Mouse (Mus musculus): ENCODE results near the gene Dok5. TPM values are rescaled to one million over a fixed set of nuclear protein-coding genes. Genes with fewer than 3 reads are reported as not detected.

Dok5 gene
- polyA plus RNA-seq, 1 experiment: 0.04 TPM

DNA sequence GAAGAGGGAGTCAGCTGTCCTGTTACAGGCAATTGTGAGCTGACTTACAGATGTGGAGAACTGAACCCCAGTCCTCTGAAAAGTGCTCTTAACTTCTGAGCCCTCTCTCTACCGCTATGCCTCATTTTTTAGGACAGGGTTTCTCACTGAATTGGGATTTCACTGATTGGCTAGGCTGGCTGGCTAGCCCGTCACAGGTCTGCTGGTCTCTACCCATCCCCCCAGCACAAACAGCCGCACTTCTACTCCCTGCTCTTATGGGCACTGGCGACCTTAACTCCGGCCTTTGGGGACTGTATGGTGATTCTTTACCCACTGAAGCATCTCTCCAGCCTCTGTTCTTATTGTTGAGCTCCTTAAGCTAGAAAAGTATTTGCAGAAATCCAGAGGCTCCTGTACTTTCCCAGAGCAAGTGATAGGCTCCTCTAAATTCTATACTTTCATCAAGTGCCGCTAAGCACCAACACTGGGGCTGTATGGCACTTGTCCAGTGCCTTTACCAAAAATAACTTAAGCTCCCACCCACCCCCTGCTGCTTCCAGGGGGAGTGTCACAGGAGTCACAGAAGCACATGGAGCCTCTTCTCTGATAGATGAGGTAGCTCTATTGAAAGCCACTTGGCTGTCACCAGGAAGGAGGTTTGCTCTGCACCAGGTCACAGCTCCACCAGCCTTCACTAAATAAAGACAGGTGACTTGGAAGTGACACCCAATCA, 4.5 kb upstream of the Dok5 start:
- no peak for DNase-seq (ENCODE audit: low read depth in 1 of 2, low spot score in 2 of 2)
- H3K4me3 ChIP-seq (ENCODE audit: extremely low read depth, insufficient read depth, insufficient read length): no peak overlapping the region
- H3K36me3 ChIP-seq (ENCODE audit: control insufficient read depth, insufficient read depth, low read length): no peaks in the 10 kb centered on the region
- H3K27me3 ChIP-seq (ENCODE audit: control insufficient read depth, insufficient read depth, low read length): no peaks in the 10 kb centered on the region
- no peaks in the 10 kb centered on the region for H3K4me1 ChIP-seq (ENCODE audit: control insufficient read depth, insufficient read depth, insufficient read length)
- H3K27ac ChIP-seq (ENCODE audit: insufficient read depth, low read length): no peak overlapping the region
- whole genome bisulfite sequencing: 77% methylated on average over 6 of the region's 6 CpGs
- no peak for TF ChIP-seq CTCF (IDR thresholded peaks at IDR 0.05; ENCODE audit: extremely low read depth, insufficient read depth, insufficient read length, insufficient replicate concordance)
- TF ChIP-seq POLR2A (IDR thresholded peaks at IDR 0.05; ENCODE audit: low read depth, low read length): no peak

DNA sequence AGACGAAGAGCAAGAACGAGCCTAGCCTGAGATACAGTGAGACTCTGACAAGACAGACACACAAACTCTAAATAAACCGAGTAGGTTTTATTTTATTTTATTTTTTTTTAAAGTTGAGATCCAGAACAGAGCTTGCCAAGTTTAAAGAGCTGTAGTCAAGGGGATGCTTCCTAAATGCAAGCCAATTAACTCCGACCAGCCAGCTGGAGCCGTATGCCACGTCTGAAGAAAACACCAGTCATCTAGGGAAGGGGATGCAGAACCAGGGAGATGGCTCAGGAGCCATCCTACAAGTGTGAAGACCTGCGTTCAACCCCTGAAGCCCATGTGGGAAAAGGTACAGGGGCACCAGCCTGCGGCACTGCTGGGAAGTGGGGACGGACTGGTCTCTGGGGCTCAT, 2.7 kb upstream of the Dok5 start:
- no peaks in the 10 kb centered on the region for H3K4me1 ChIP-seq (ENCODE audit: control insufficient read depth, insufficient read depth, insufficient read length)
- no peak overlapping the region for H3K4me3 ChIP-seq (ENCODE audit: extremely low read depth, insufficient read depth, insufficient read length)
- H3K27me3 ChIP-seq (ENCODE audit: control insufficient read depth, insufficient read depth, low read length): no peaks in the 10 kb centered on the region
- TF ChIP-seq POLR2A (IDR thresholded peaks at IDR 0.05; ENCODE audit: low read depth, low read length): no peak
- H3K36me3 ChIP-seq (ENCODE audit: control insufficient read depth, insufficient read depth, low read length): no peaks in the 10 kb centered on the region
- 88% methylated on average over 9 of the region's 9 CpGs for WGBS
- no peak for DNase-seq (ENCODE audit: low read depth in 1 of 2, low spot score in 2 of 2)
- H3K27ac ChIP-seq (ENCODE audit: insufficient read depth, low read length): no peak overlapping the region

DNA sequence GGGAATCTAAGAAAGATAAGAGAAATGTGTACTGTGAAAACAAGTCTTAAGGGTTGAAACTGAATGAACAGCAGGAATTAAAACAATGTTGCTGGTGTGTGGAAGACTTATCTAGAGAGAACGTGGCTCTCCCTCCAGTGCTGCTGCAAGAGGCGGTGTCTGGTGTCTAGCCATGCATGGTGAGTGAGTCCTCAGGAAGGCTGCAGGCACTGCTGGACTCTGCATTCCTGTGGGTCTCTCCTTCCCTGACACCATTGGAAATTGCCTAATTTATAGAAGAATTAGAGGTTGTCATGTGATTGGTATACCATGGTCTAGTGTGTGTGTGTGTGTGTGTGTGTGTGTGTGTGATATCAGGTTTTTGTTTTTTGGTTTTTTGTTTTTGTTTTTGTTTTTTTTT, 1.9 kb upstream of the Dok5 start:
- no peak overlapping the region for H3K4me3 ChIP-seq (ENCODE audit: extremely low read depth, insufficient read depth, insufficient read length)
- no peaks in the 10 kb centered on the region for H3K4me1 ChIP-seq (ENCODE audit: control insufficient read depth, insufficient read depth, insufficient read length)
- no peaks in the 10 kb centered on the region for H3K27me3 ChIP-seq (ENCODE audit: control insufficient read depth, insufficient read depth, low read length)
- WGBS: 78% methylated on average over 2 of the region's 2 CpGs
- H3K36me3 ChIP-seq (ENCODE audit: control insufficient read depth, insufficient read depth, low read length): no peaks in the 10 kb centered on the region
- DNase-seq (ENCODE audit: low read depth in 1 of 2, low spot score in 2 of 2): no peak
- TF ChIP-seq CTCF (IDR thresholded peaks at IDR 0.05; ENCODE audit: extremely low read depth, insufficient read depth, insufficient read length, insufficient replicate concordance) (no peak), POLR2A (IDR thresholded peaks at IDR 0.05; ENCODE audit: low read depth, low read length) (no peak)
- H3K27ac ChIP-seq (ENCODE audit: insufficient read depth, low read length): no peak overlapping the region

DNA sequence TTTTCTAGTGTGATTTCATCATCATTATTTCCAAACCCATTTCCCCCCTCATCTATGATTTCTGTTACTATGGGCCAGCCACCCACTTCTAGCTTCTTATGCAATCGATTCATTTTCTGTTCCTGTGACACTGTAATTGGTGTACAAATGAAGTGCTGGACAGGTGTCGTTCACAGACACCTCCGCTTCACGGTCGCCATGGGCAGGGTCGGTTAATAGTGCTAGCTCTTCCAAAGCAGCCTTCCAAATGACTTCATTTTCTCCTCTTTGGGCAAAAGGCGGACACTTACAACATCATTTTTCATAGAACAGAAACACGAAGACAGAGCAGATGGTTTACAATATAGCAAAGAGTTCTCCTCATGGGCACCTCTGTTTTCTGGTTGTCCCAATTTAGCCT, 1.5 kb upstream of the Dok5 start:
- no peaks in the 10 kb centered on the region for H3K4me1 ChIP-seq (ENCODE audit: control insufficient read depth, insufficient read depth, insufficient read length)
- no peak for DNase-seq (ENCODE audit: low read depth in 1 of 2, low spot score in 2 of 2)
- H3K36me3 ChIP-seq (ENCODE audit: control insufficient read depth, insufficient read depth, low read length): no peaks in the 10 kb centered on the region
- H3K27me3 ChIP-seq (ENCODE audit: control insufficient read depth, insufficient read depth, low read length): no peaks in the 10 kb centered on the region
- H3K27ac ChIP-seq (ENCODE audit: insufficient read depth, low read length): no peak overlapping the region
- no peak overlapping the region for H3K4me3 ChIP-seq (ENCODE audit: extremely low read depth, insufficient read depth, insufficient read length)
- no peak for TF ChIP-seq CTCF (IDR thresholded peaks at IDR 0.05; ENCODE audit: extremely low read depth, insufficient read depth, insufficient read length, insufficient replicate concordance)
- no peak for TF ChIP-seq POLR2A (IDR thresholded peaks at IDR 0.05; ENCODE audit: low read depth, low read length)
- WGBS: 86% methylated on average over 8 of the region's 8 CpGs

DNA sequence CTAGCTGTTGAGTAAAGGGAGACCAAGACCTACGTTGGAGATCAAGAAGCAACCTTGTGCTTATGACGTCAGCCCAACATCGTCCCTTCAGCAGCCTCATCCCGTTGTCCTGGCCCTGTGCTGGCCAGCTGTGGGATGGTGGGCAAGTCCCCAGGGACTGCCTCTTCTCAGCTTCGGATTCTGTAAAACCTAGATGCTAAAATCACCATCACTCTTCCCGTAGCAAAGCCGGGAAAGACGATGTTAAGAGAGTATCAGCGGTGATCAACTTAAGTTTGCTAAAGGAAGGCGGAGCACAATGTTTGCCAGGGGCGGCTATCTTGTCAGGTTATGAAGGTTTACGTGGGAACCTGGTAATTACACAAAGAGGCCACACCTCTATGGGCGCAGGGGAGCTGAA, 826 bp upstream of the Dok5 start:
- Histone ChIP-seq H3K4me3 (ENCODE audit: extremely low read depth, insufficient read depth, insufficient read length) (no peak overlapping the region), H3K36me3 (ENCODE audit: control insufficient read depth, insufficient read depth, low read length) (no peaks in the 10 kb centered on the region), H3K27ac (ENCODE audit: insufficient read depth, low read length) (no peak overlapping the region), H3K27me3 (ENCODE audit: control insufficient read depth, insufficient read depth, low read length) (no peaks in the 10 kb centered on the region), H3K4me1 (ENCODE audit: control insufficient read depth, insufficient read depth, insufficient read length) (no peaks in the 10 kb centered on the region)
- TF ChIP-seq CTCF (IDR thresholded peaks at IDR 0.05; ENCODE audit: extremely low read depth, insufficient read depth, insufficient read length, insufficient replicate concordance): no peak
- 62% methylated on average over 13 of the region's 13 CpGs for WGBS
- DNase-seq (ENCODE audit: low read depth in 1 of 2, low spot score in 2 of 2): no peak

DNA sequence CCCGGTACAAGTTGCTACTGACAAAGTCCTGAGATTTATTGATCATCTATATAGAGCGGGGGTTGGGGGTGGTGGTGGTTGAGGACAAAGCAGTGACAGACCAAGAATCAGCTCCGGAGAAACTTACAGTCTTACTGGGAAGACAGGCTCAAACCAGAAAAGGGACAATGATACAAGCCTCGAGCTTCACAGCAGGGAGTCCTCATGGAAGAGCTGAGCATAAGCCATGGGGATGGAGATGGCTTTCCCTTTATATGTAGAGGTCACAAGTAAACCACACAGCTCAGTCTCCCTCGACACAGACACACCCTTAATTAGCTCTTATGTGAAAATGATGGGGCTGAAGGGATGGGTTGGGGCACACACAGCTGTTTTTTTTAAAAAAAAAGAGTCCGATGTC, 402 bp upstream of the Dok5 start:
- Histone ChIP-seq H3K36me3 (ENCODE audit: control insufficient read depth, insufficient read depth, low read length) (no peaks in the 10 kb centered on the region), H3K4me1 (ENCODE audit: control insufficient read depth, insufficient read depth, insufficient read length) (no peaks in the 10 kb centered on the region), H3K4me3 (ENCODE audit: extremely low read depth, insufficient read depth, insufficient read length) (no peak overlapping the region), H3K27me3 (ENCODE audit: control insufficient read depth, insufficient read depth, low read length) (no peaks in the 10 kb centered on the region), H3K27ac (ENCODE audit: insufficient read depth, low read length) (no peak overlapping the region)
- WGBS: 23% methylated on average over 6 of the region's 6 CpGs
- no peak for TF ChIP-seq POLR2A (IDR thresholded peaks at IDR 0.05; ENCODE audit: low read depth, low read length)
- no peak for TF ChIP-seq CTCF (IDR thresholded peaks at IDR 0.05; ENCODE audit: extremely low read depth, insufficient read depth, insufficient read length, insufficient replicate concordance)
- DNase-seq (ENCODE audit: low read depth in 1 of 2, low spot score in 2 of 2): no peak

DNA sequence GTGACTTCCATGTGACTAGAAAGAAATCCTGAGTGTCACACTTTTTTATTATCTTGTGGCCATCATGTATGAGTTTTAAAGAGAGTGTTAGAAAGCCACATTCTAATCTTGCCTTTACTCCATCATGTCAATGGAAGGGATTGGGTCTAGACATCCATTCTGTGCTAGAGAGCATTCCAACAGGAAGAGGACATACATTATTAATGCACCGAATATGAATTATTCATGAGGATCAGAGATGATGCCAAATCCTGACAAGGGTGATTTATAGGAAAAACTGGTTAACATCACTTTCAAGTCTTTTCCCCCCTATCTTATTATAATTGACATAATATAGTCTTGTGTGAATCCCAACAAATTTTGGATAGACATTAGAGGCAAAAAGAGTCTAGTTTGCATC, 2.1 kb downstream of the Dok5 start:
- H3K27me3 ChIP-seq (ENCODE audit: control insufficient read depth, insufficient read depth, low read length): no peaks in the 10 kb centered on the region
- TF ChIP-seq CTCF (IDR thresholded peaks at IDR 0.05; ENCODE audit: extremely low read depth, insufficient read depth, insufficient read length, insufficient replicate concordance): no peak
- TF ChIP-seq POLR2A (IDR thresholded peaks at IDR 0.05; ENCODE audit: low read depth, low read length): no peak
- no peaks in the 10 kb centered on the region for H3K4me1 ChIP-seq (ENCODE audit: control insufficient read depth, insufficient read depth, insufficient read length)
- 91% methylated on average over 1 of the region's 1 CpGs for WGBS
- DNase-seq (ENCODE audit: low read depth in 1 of 2, low spot score in 2 of 2): no peak
- no peaks in the 10 kb centered on the region for H3K36me3 ChIP-seq (ENCODE audit: control insufficient read depth, insufficient read depth, low read length)
- no peak overlapping the region for H3K4me3 ChIP-seq (ENCODE audit: extremely low read depth, insufficient read depth, insufficient read length)
- H3K27ac ChIP-seq (ENCODE audit: insufficient read depth, low read length): no peak overlapping the region
